Mouse (Mus musculus) heart, postnatal 0 days (tissue): ENCODE data around the gene Pdgfa. TPM values are rescaled to one million over a fixed set of nuclear protein-coding genes. Genes with fewer than 3 reads are reported as not detected.

Experiments used
- ATAC-seq: fragments of 200-750 bp; cut with Nextera tagmentation; 2 replicates; pipeline ENCODE4 v1.8.0; 2017; ENCODE audit warnings: low read depth, moderate number of reproducible peaks, moderate library complexity; ENCODE audit not compliant: insufficient read depth
- DNase-seq: peaks from one replicate; pipeline ENCODE4 v3.0.0-alpha.2; 2016; ENCODE audit warnings: low spot score
- H3K27ac ChIP-seq: fragments of 300-500 bp; sonication (generic); 2 replicates; pipeline ENCODE4 v1.5.1; 2014; ENCODE audit warnings: low read depth, mild to moderate bottlenecking
- H3K27me3 ChIP-seq: fragments of 300-500 bp; sonication (generic); 2 replicates; pipeline ENCODE4 v1.6.1; 2014; ENCODE audit warnings: low read length, mixed read lengths; ENCODE audit not compliant: control insufficient read depth, insufficient read depth
- H3K36me3 ChIP-seq: fragments of 300-500 bp; sonication (generic); replicated peaks from 2 replicates; pipeline ENCODE4 v1.6.1; 2014; ENCODE audit warnings: low read length, mixed read lengths; ENCODE audit not compliant: control insufficient read depth, insufficient read depth
- H3K4me1 ChIP-seq: fragments of 300-500 bp; sonication (generic); 2 replicates; pipeline ENCODE4 v1.6.1; 2014; ENCODE audit warnings: antibody characterized with exemption; ENCODE audit not compliant: control insufficient read depth, insufficient read depth
- H3K4me2 ChIP-seq: fragments of 300-500 bp; sonication (generic); 2 replicates; pipeline ENCODE4 v1.6.1; 2014; ENCODE audit warnings: low read depth, mild to moderate bottlenecking, low read length, moderate library complexity
- H3K4me3 ChIP-seq: fragments of 300-500 bp; sonication (generic); 2 replicates; pipeline ENCODE4 v1.5.1; 2014; ENCODE audit warnings: low read depth, low read length
- H3K9ac ChIP-seq: fragments of 300-500 bp; sonication (generic); replicated peaks from 2 replicates; pipeline ENCODE4 v1.6.1; 2014; ENCODE audit warnings: low read depth, low read length, mixed read lengths
- H3K9me3 ChIP-seq: fragments of 300-500 bp; sonication (generic); replicated peaks from 2 replicates; pipeline ENCODE4 v1.6.1; 2016; ENCODE audit warnings: low read length; ENCODE audit not compliant: control insufficient read depth
- CTCF ChIP-seq: IDR thresholded peaks from 2 replicates; pipeline ENCODE4 v1.5.1; 2016; ENCODE audit warnings: antibody characterized with exemption, control low read depth, low read depth
- EP300 ChIP-seq: IDR thresholded peaks from 2 replicates; pipeline ENCODE4 v1.6.1; 2016; ENCODE audit warnings: antibody characterized with exemption, low read depth
- WGBS: fragments of 180-500 bp; shearing (Covaris S2); extraction: QIAGEN DNeasy Blood & Tissue Kit; methylation state at CpG from one replicate; pipeline ENCODE4 v1.1.7; 2014; 5-methylcytosine and 5-hydroxymethylcytosine counted together
- polyA plus RNA-seq: library from polyadenylated mRNA; unstranded; fragments of >200 nt; fragmentation: Nextera tagmentation; extraction: Ambion mirVana; gene quantifications from 2 replicates; pipeline ENCODE4 v1.2.1, GENCODE M21; 2015
- total RNA-seq: library from RNA; depleted of rRNA; stranded (reverse); fragments of >200 nt; gene quantifications from 2 replicates; pipeline ENCODE4 v1.2.3, GENCODE M21; 2014; ENCODE audit warnings: low replicate concordance

Gene Pdgfa
- total and polyA plus RNA-seq, 2 experiments from 2014 or later = 49.6 to 60.5 TPM

- Histone ChIP-seq H3K27ac (no peak overlapping the region), H3K9ac (no peak overlapping the region), H3K4me3 (no peak overlapping the region), H3K4me1 (0 out of 2 replicates have a peak, but pooled peaks cover 7% of the 10 kb centered on the region), H3K36me3 (no peaks in the 10 kb centered on the region), H3K9me3 (no peaks in the 10 kb centered on the region), H3K4me2 (no peak overlapping the region), H3K27me3 (no peaks in the 10 kb centered on the region)
- DNase-seq (no peak), ATAC-seq (no peak)
- no peak for TF ChIP-seq CTCF
- TF ChIP-seq EP300 = no peak
- WGBS = 54% methylated on average over 8 of the region's 8 CpGs
Observed at GRCm38 (mm10) chr5:138941842-138942241, 55.3 kb downstream of the Pdgfa start.

GRCm38 (mm10) chr5:138940576-138940975, 56.6 kb downstream of the Pdgfa start:
- Histone ChIP-seq H3K36me3 (no peaks in the 10 kb centered on the region), H3K27me3 (no peaks in the 10 kb centered on the region), H3K4me3 (no peak overlapping the region), H3K9me3 (no peaks in the 10 kb centered on the region), H3K9ac (no peak overlapping the region), H3K4me2 (no peak overlapping the region), H3K4me1 (0 out of 2 replicates have a peak, but pooled peaks cover 7% of the 10 kb centered on the region), H3K27ac (no peak overlapping the region)
- no peak for TF ChIP-seq CTCF
- no peak for TF ChIP-seq EP300
- ATAC-seq (no peak), DNase-seq (no peak)
- 84% methylated on average over 4 of the region's 4 CpGs for WGBS

GRCm38 (mm10) chr5:138938572-138939163, 58.5 kb downstream of the Pdgfa start:
- no peak overlapping the region for H3K4me3 ChIP-seq
- H3K4me1 ChIP-seq = no peaks in the 10 kb centered on the region; the same call in 1 of the 2 replicates
- no peak overlapping the region for H3K9ac ChIP-seq
- H3K27me3 ChIP-seq = no peaks in the 10 kb centered on the region
- no peak overlapping the region for H3K4me2 ChIP-seq
- 63% methylated on average over 3 of the region's 3 CpGs for WGBS
- H3K9me3 ChIP-seq = no peaks in the 10 kb centered on the region
- H3K27ac ChIP-seq = no peak overlapping the region
- no peaks in the 10 kb centered on the region for H3K36me3 ChIP-seq
- no peak for DNase-seq
- no peak for TF ChIP-seq EP300
- no peak for TF ChIP-seq CTCF
- ATAC-seq = no peak

- Histone ChIP-seq H3K27ac (no peak overlapping the region), H3K9me3 (no peaks in the 10 kb centered on the region), H3K36me3 (no peaks in the 10 kb centered on the region), H3K4me2 (no peak overlapping the region), H3K4me1 (no peaks in the 10 kb centered on the region; the same call in 1 of the 2 replicates), H3K9ac (no peak overlapping the region), H3K4me3 (no peak overlapping the region), H3K27me3 (no peaks in the 10 kb centered on the region)
- ATAC-seq = no peak
- TF ChIP-seq CTCF (no peak), EP300 (no peak)
- DNase-seq = no peak
- WGBS = 56% methylated on average over 8 of the region's 8 CpGs
Observed at GRCm38 (mm10) chr5:138936399-138937089, 60.6 kb downstream of the Pdgfa start.

- H3K27me3 ChIP-seq = no peaks in the 10 kb centered on the region
- H3K4me1 ChIP-seq = no peaks in the 10 kb centered on the region; the same call in 1 of the 2 replicates
- no peaks in the 10 kb centered on the region for H3K9me3 ChIP-seq
- no peak overlapping the region for H3K4me3 ChIP-seq
- H3K9ac ChIP-seq = no peak overlapping the region
- H3K36me3 ChIP-seq = no peaks in the 10 kb centered on the region
- H3K27ac ChIP-seq = no peak overlapping the region
- H3K4me2 ChIP-seq = no peak overlapping the region
- TF ChIP-seq EP300 (no peak), CTCF (no peak)
- WGBS = 23% methylated on average over 6 of the region's 6 CpGs
- no peak for ATAC-seq
- no peak for DNase-seq
Observed at GRCm38 (mm10) chr5:138934540-138934939, 62.6 kb downstream of the Pdgfa start.
